Mouse (Mus musculus) erythroid progenitor cell, adult 5-6 weeks (primary cell): ENCODE results near the gene Armcx6. TPM values are rescaled to one million over a fixed set of nuclear protein-coding genes. Genes with fewer than 3 reads are reported as not detected.
"Not testable (repeated sequence)": the region's sequence is repeated elsewhere in the genome, so short reads cannot be mapped to it uniquely, and the experiment has no call there.

ENCODE experiments used
- ATAC-seq: replicated peaks from 2 replicates; pipeline ENCODE4 v1.8.0; 2016; ENCODE audit warnings: moderate number of reproducible peaks, mild to moderate bottlenecking, moderate TSS enrichment, inconsistent platforms; ENCODE audit not compliant: poor library complexity, low FRiP score, severe bottlenecking
- total RNA-seq, 2 experiments: library from RNA; stranded (forward) in 1 of 2; stranded (reverse) in 1 of 2; fragments of 150-400 nt in 1 of 2; fragments of 186-747, 209-891 nt in 1 of 2; gene quantifications; 2 replicates each; pipeline versions ENCODE4 v1.2.3 to v1.2.4; 2015 to 2017; ENCODE audit warnings: low replicate concordance in 2 of 2

The Armcx6 gene
- total RNA-seq (2015; ENCODE audit: low replicate concordance) (not detected in 2 replicates), total RNA-seq (2017; ENCODE audit: low replicate concordance) (0.13 TPM in 1 of 2 replicates, not detected in the other)

- peak; percentile 81 for ATAC-seq
Observed at GRCm38 (mm10) chrX:134750764-134751592, at the start of gene Armcx6. Armcx6 (minus strand) TSS chrX:134751417.

GRCm38 (mm10) chrX:134787728-134788127 lies 36.5 kb upstream of the Armcx6 start:
- ATAC-seq, result no peak

GRCm38 (mm10) chrX:134763428-134764198 lies 12.4 kb upstream of the Armcx6 start:
- not testable (repeated sequence) for ATAC-seq

GRCm38 (mm10) chrX:134757293-134757995 lies 6.2 kb upstream of the Armcx6 start:
- no peak for ATAC-seq

GRCm38 (mm10) chrX:134756434-134757292 lies 5.4 kb upstream of the Armcx6 start, which contains the start of gene Armcx3:
Armcx3 (plus strand) TSS chrX:134756595.
- peak; percentile 90 for ATAC-seq

GRCm38 (mm10) chrX:134752584-134752983 lies 1.4 kb upstream of the Armcx6 start:
- ATAC-seq, result no peak

GRCm38 (mm10) chrX:134751910-134752309 lies 693 bp upstream of the Armcx6 start:
- no peak for ATAC-seq

GRCm38 (mm10) chrX:134746459-134746858 lies 4.8 kb downstream of the Armcx6 start:
- ATAC-seq, result no peak

GRCm38 (mm10) chrX:134741862-134742261 lies 9.4 kb downstream of the Armcx6 start:
- no peak for ATAC-seq

- ATAC-seq, result no peak
Observed at GRCm38 (mm10) chrX:134739160-134739559, 12.1 kb downstream of the Armcx6 start.

GRCm38 (mm10) chrX:134737796-134738195 lies 13.4 kb downstream of the Armcx6 start:
- no peak for ATAC-seq

GRCm38 (mm10) chrX:134729778-134730177 lies 21.4 kb downstream of the Armcx6 start:
- ATAC-seq, result no peak

GRCm38 (mm10) chrX:134723762-134724161 lies 27.5 kb downstream of the Armcx6 start:
- not testable (repeated sequence) for ATAC-seq

- ATAC-seq, result no peak
Observed at GRCm38 (mm10) chrX:134718524-134718923, 32.7 kb downstream of the Armcx6 start.

- peak; percentile 61; the same call in 1 of the 2 replicates for ATAC-seq
Observed at GRCm38 (mm10) chrX:134717752-134718308, 33.4 kb downstream of the Armcx6 start, which contains the start of gene Armcx1. Armcx1 (plus strand) TSS chrX:134717963.

GRCm38 (mm10) chrX:134716863-134717262 lies 34.4 kb downstream of the Armcx6 start:
- ATAC-seq, result no peak
